Mouse (Mus musculus) adrenal gland, adult 18-20 months (tissue): ENCODE results near the gene Sprr2a2. TPM values are rescaled to one million over a fixed set of nuclear protein-coding genes. Genes with fewer than 3 reads are reported as not detected.
"Not testable (repeated sequence)": the region's sequence is repeated elsewhere in the genome, so short reads cannot be mapped to it uniquely, and the experiment has no call there.

Source experiments
- DNase-seq, 2 experiments: peaks; one replicate each; pipeline ENCODE4 v3.0.0; 2021 to 2022; ENCODE audit warnings: low spot score in 2 of 2
- total RNA-seq, 2 experiments: library from RNA; stranded (reverse); gene quantifications; 1 replicate in 1 of 2; 2 replicates in 1 of 2; pipeline ENCODE4 v1.2.3; 2021

Gene Sprr2a2
- total RNA-seq, 2 experiments from 2014 or later: not detected

- not testable (repeated sequence) for DNase-seq
Observed at GRCm38 (mm10) chr3:92273504-92273903, 57.8 kb downstream of the Sprr2a2 start.

- not testable (repeated sequence) for DNase-seq
Observed at GRCm38 (mm10) chr3:92274018-92274417, 58.3 kb downstream of the Sprr2a2 start.

GRCm38 (mm10) chr3:92279663-92280062 lies 63.9 kb downstream of the Sprr2a2 start:
- DNase-seq: not testable (repeated sequence)

- DNase-seq: not testable (repeated sequence)
Observed at GRCm38 (mm10) chr3:92280963-92281606, 65.4 kb downstream of the Sprr2a2 start.

- DNase-seq: not testable (repeated sequence)
Observed at GRCm38 (mm10) chr3:92285101-92285500, 69.4 kb downstream of the Sprr2a2 start, which contains the start of gene Sprr2a3. Gene Sprr2a3 (plus strand): TSS chr3:92285417.

GRCm38 (mm10) chr3:92288489-92288888 lies 72.8 kb downstream of the Sprr2a2 start:
- DNase-seq: not testable (repeated sequence)

Other genes with a start within 250 kb of the Sprr2a2 start
- gene Pglyrp3, start 201.3 kb upstream of the Sprr2a2 start, total RNA-seq: not detected
- under 1 TPM in 1 of 2 experiments, not detected in 1; 0.16 TPM for gene Lor, start 132.8 kb upstream of the Sprr2a2 start, total RNA-seq
- not detected for gene Prr9, start 92.0 kb upstream of the Sprr2a2 start, total RNA-seq
- not detected for gene Lelp1, start 73.2 kb upstream of the Sprr2a2 start, total RNA-seq
- not detected for gene Sprr2a1, start 121 bp upstream of the Sprr2a2 start, total RNA-seq
- gene Sprr2a3, start 69.5 kb downstream of the Sprr2a2 start, total RNA-seq: not detected
- gene Sprr2b, start 100.7 kb downstream of the Sprr2a2 start, total RNA-seq: not detected
- gene Sprr2d, start 123.2 kb downstream of the Sprr2a2 start, total RNA-seq: not detected
- not detected for gene Sprr2e, start 136.2 kb downstream of the Sprr2a2 start, total RNA-seq
- not detected for gene Sprr2f, start 149.3 kb downstream of the Sprr2a2 start, total RNA-seq
- gene Sprr2h, start 169.8 kb downstream of the Sprr2a2 start, total RNA-seq: not detected
- gene Sprr2i, start 192.1 kb downstream of the Sprr2a2 start, total RNA-seq: not detected
- not detected for gene Sprr2j-ps, start 202.2 kb downstream of the Sprr2a2 start, total RNA-seq
- gene Gm9774, start 213.5 kb downstream of the Sprr2a2 start, total RNA-seq: 1 to 10 TPM; 4.1 to 4.8 TPM
- not detected for gene Sprr2k, start 216.7 kb downstream of the Sprr2a2 start, total RNA-seq
- gene Sprr1b, start 222.9 kb downstream of the Sprr2a2 start, total RNA-seq: not detected
- gene Sprr3, start 242.8 kb downstream of the Sprr2a2 start, total RNA-seq: not detected